Mouse (Mus musculus) liver, adult 2 months (tissue): ENCODE results near the gene Klhl22.

ENCODE experiments used
- CTCF ChIP-seq: fragments of 200-500 bp; IDR thresholded peaks from 2 replicates; pipeline ENCODE4 v1.5.1; 2011; ENCODE audit warnings: low read depth, low read length, control low read depth
- POLR2A ChIP-seq: fragments of 200-500 bp; IDR thresholded peaks from 2 replicates; pipeline ENCODE4 v1.6.1; 2011; ENCODE audit warnings: low read length, control low read depth; ENCODE audit not compliant: insufficient read depth; ENCODE audit errors: extremely low read depth

GRCm38 (mm10) chr16:17779692-17780091, 20.3 kb downstream of the Klhl22 start:
- TF ChIP-seq CTCF (no peak), POLR2A (no peak)
